Mouse (Mus musculus) activated CD4-positive, CD25-positive, alpha-beta regulatory T cell, adult 4 months (primary cell): ENCODE data around the gene Slfn9. TPM values are rescaled to one million over a fixed set of nuclear protein-coding genes. Genes with fewer than 3 reads are reported as not detected.
A peak's percentile ranks its signal among the peaks of the same experiment; 100 is the strongest.
"Not testable (repeated sequence)": the region's sequence is repeated elsewhere in the genome, so short reads cannot be mapped to it uniquely, and the experiment has no call there.

Source experiments
- ATAC-seq: one replicate; pipeline ENCODE4 v1.8.0; 2017
- polyA plus RNA-seq, 2 experiments: library from polyadenylated mRNA; unstranded; fragments of 100-300 nt; shearing (Covaris generic); gene quantifications; one replicate each; pipeline ENCODE4 v1.2.1; 2017

Gene Slfn9
- polyA plus RNA-seq, result 10 to 100 TPM; 16.2 to 24.2 TPM

- ATAC-seq, result peak; percentile 25
These were observed at the start of gene Slfn9 for GRCm38 (mm10) chr11:82991469-82992166. Gene Slfn9, minus strand, starts transcription at chr11:82991830.

DNA sequence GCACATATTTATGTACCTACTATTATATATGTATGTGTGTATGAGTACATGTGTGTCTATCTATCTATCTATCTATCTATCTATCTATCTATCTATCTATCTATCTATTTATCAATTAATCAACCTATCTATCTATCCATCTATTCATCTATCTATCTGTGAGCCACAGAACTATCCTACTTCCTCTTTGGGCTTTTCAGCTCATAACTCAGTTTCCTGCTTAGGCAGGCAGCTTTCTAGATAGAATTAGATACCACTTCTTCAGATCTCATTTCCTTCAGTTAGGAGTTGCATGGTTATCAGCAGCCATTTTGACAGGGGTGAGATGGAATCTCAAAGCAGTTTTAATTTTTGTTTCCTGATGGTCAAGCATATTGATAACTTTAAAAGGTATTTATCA is 49.4 kb upstream of the Slfn9 start:
- no peak for ATAC-seq

GRCm38 (mm10) chr11:83040325-83040724 is 48.7 kb upstream of the Slfn9 start:
- peak; percentile 86 for ATAC-seq

- no peak for ATAC-seq
These were observed 48.2 kb upstream of the Slfn9 start for GRCm38 (mm10) chr11:83039796-83040195.

GRCm38 (mm10) chr11:83039156-83039555 is 47.5 kb upstream of the Slfn9 start:
- ATAC-seq, result peak; percentile 30

DNA sequence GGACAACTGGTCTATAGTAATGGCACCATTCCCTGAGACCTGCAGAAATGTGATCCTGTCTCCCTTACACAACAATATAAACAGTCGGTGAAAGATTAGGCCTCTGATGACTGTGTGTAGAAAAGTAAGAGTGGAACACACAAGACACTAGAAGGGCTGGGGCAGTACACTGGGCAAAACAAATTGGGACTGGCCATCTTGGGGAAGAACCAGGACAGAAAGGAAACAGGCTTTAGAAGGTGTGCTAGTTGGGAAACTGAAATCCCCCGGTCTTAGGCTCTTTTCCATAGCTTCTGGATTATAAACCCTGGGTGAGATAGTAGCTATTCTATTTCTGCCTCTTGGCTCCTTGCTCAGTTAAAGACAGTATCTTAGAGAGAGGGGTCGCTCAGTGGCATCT is 47.1 kb upstream of the Slfn9 start:
- not testable (repeated sequence) for ATAC-seq

GRCm38 (mm10) chr11:83020621-83021020 is 29.0 kb upstream of the Slfn9 start, which contains the start of gene Slfn8:
Gene Slfn8, minus strand, starts transcription at chr11:83020810.
- ATAC-seq, result peak; percentile 62

- peak; percentile 40 for ATAC-seq
These were observed 28.2 kb upstream of the Slfn9 start for GRCm38 (mm10) chr11:83019561-83020519.

DNA sequence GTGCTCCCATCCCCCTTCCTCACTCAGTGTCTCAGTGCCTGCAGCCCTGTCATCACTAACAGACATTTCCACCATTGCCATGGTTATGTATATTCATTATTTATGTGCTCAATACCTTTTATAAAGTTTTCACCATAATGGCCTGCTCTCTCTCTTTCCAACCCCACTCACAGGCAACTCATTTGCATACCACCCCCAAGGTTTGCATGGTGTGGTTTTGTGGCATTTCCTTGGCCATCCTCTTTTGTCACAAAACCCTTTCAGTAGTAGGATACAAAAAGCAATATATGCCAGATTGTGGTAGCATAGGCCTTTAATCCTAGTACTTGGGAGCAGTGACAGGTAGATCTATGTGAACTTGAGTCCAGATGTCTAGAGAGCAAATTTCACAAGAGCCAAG is 24.5 kb upstream of the Slfn9 start:
- no peak for ATAC-seq

GRCm38 (mm10) chr11:83013356-83013755 is 21.7 kb upstream of the Slfn9 start:
- no peak for ATAC-seq

GRCm38 (mm10) chr11:82990612-82991385 is 831 bp downstream of the Slfn9 start:
- peak; percentile 70 for ATAC-seq

GRCm38 (mm10) chr11:82989357-82989756 is 2.3 kb downstream of the Slfn9 start:
- no peak for ATAC-seq

DNA sequence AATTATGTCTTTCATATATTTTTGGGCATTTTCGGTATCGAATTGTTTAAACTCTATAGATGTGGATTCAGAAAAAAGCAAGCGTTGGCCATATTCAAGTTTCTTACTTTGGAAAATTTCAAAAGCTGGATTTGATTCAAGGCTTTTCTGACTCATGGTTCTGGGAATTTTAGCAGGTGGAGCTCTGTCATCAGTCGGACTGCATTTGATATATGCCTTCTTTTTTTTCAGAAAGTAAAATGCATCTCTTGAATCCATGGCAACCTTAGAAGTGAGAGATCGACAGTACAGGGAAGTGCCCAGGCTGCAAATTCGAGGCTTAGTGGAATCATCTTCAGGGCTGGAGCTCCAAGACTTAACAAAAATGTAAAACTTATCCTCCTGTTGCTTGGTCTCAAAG is 4.0 kb downstream of the Slfn9 start:
- no peak for ATAC-seq

DNA sequence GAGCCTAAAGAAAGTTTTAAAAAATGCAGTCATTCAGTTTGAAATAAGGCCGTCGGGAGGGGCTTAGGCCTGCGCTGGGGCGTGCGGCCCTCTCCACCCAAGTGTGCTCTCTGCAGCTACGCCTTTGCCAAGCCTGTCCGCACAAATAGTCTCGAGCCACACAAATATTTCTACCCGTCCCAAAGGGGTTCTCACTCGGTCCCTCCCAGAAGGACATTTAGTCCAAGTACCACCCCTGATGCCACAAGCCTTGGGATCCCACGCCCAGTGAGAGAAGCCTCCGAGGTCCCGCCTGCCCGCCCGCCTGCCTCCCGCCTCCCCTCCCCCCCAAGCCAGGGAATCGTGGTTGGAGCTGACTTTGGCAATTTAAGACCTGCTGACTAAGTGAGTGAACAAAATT is 8.4 kb downstream of the Slfn9 start:
- no peak for ATAC-seq

- not testable (repeated sequence) for ATAC-seq
These were observed 9.2 kb downstream of the Slfn9 start for GRCm38 (mm10) chr11:82982409-82982808.

GRCm38 (mm10) chr11:82973916-82974315 is 17.7 kb downstream of the Slfn9 start:
- ATAC-seq, result no peak

- no peak for ATAC-seq
These were observed 20.0 kb downstream of the Slfn9 start for GRCm38 (mm10) chr11:82971590-82971974.

- ATAC-seq, result no peak
These were observed 20.7 kb downstream of the Slfn9 start for GRCm38 (mm10) chr11:82970712-82971589.

DNA sequence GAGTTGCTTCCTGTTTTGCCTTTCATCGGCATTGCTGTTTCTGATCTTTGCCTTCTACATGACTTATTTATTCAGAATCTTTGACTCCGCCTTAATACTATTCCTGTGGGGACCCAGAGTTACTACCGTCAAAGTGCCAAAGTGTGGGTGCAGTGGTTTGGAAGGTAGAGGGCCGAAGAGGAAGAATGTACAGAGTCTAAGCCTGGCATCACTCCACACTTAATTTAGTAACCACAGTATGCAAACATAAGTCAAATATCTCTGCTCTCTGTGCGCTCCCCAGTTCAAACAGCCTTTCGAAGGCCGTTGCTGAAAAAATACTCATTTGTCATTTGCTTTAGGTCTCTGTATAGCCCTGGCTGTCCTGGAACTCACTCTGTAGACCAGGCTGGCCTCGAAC is 29.4 kb downstream of the Slfn9 start:
- ATAC-seq, result no peak

- peak; percentile 36 for ATAC-seq
These were observed 29.9 kb downstream of the Slfn9 start for GRCm38 (mm10) chr11:82961743-82962142.

- ATAC-seq, result no peak
These were observed 32.0 kb downstream of the Slfn9 start for GRCm38 (mm10) chr11:82959613-82960012.

- ATAC-seq, result no peak
These were observed 34.7 kb downstream of the Slfn9 start for GRCm38 (mm10) chr11:82956925-82957324.
